Mouse (Mus musculus) limb, embryonic 14.5 days (tissue): ENCODE data around the gene Meis1. TPM values are rescaled to one million over a fixed set of nuclear protein-coding genes. Genes with fewer than 3 reads are reported as not detected.

Source experiments
- ATAC-seq: fragments of 200-750 bp; cut with Nextera tagmentation; 2 replicates; pipeline ENCODE4 v1.8.0; 2017; ENCODE audit warnings: low read depth, moderate number of reproducible peaks, moderate TSS enrichment; ENCODE audit not compliant: low FRiP score
- DNase-seq: peaks from one replicate; pipeline ENCODE4 v3.0.0-alpha.2; 2015; ENCODE audit warnings: low spot score
- H3K27ac ChIP-seq: fragments of 300-500 bp; sonication (generic); replicated peaks from 2 replicates; pipeline ENCODE4 v1.5.1; 2014; ENCODE audit warnings: low read depth, mild to moderate bottlenecking, low read length, moderate library complexity, mixed read lengths
- H3K27me3 ChIP-seq: fragments of 300-500 bp; sonication (generic); 2 replicates; pipeline ENCODE4 v1.6.1; 2014; ENCODE audit warnings: low read length, mixed read lengths; ENCODE audit not compliant: control insufficient read depth, insufficient read depth
- H3K36me3 ChIP-seq: fragments of 300-500 bp; sonication (generic); 2 replicates; pipeline ENCODE4 v1.6.1; 2014; ENCODE audit warnings: mild to moderate bottlenecking, low read length, moderate library complexity, mixed read lengths; ENCODE audit not compliant: control insufficient read depth, insufficient read depth
- H3K4me1 ChIP-seq: fragments of 300-500 bp; sonication (generic); 2 replicates; pipeline ENCODE4 v1.6.1; 2014; ENCODE audit warnings: antibody characterized with exemption, low read length, mixed read lengths; ENCODE audit not compliant: control insufficient read depth, insufficient read depth
- H3K4me2 ChIP-seq: fragments of 300-500 bp; sonication (generic); replicated peaks from 2 replicates; pipeline ENCODE4 v1.6.1; 2014; ENCODE audit warnings: low read depth, mild to moderate bottlenecking, low read length, moderate library complexity; ENCODE audit not compliant: severe bottlenecking
- H3K4me3 ChIP-seq: fragments of 300-500 bp; sonication (generic); replicated peaks from 2 replicates; pipeline ENCODE4 v1.5.1; 2014; ENCODE audit warnings: low read length
- H3K9ac ChIP-seq: fragments of 300-500 bp; sonication (generic); 2 replicates; pipeline ENCODE4 v1.6.1; 2014; ENCODE audit warnings: mild to moderate bottlenecking, low read depth, low read length, moderate library complexity; ENCODE audit not compliant: severe bottlenecking
- H3K9me3 ChIP-seq: fragments of 300-500 bp; sonication (generic); 2 replicates; pipeline ENCODE4 v1.6.1; 2016; ENCODE audit warnings: low read length; ENCODE audit not compliant: control insufficient read depth
- POLR2A ChIP-seq: fragments of 200-500 bp; IDR thresholded peaks from 2 replicates; pipeline ENCODE4 v1.8.0; 2012; ENCODE audit warnings: inconsistent platforms, mild to moderate bottlenecking, moderate library complexity, borderline replicate concordance; ENCODE audit not compliant: insufficient read depth, insufficient read length; ENCODE audit errors: extremely low read depth
- WGBS: fragments of 180-500 bp; shearing (Covaris S2); extraction: QIAGEN DNeasy Blood & Tissue Kit; methylation state at CpG from one replicate; pipeline ENCODE4 v1.1.7; 2014; 5-methylcytosine and 5-hydroxymethylcytosine counted together
- polyA plus RNA-seq, 2 experiments: library from polyadenylated mRNA; depleted of rRNA in 1 of 2; stranded (reverse) in 1 of 2; unstranded in 1 of 2; fragments of >200 nt; fragmentation: Nextera tagmentation in 1 of 2; extraction: Ambion mirVana in 1 of 2; gene quantifications; 2 replicates each; pipeline versions ENCODE4 v1.2.1 to v1.2.3; 2012 to 2014

Meis1 gene
- polyA plus RNA-seq, 2 experiments = 15.9 to 16.2 TPM

DNA sequence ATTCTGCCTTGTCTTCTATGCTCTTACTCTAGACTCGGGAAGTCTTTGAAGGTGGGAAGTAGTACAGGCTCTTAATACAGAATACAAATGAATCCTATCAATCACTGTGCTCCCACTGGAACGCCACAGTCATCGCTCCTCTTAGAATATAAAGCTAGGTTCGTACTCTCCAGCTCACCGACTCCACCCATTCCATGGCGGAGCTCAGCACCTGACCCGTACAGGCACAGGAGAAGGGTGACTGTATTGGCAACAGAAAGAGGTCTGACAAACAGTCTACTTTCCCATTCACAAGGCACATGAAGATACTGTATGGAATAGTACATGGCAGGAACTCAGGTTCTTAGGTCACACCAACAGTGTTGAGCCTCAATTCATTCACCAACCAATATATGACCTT is 35.5 kb downstream of the Meis1 start:
- WGBS = 86% methylated on average over 7 of the region's 7 CpGs
- no peaks in the 10 kb centered on the region for H3K9me3 ChIP-seq
- no peak overlapping the region for H3K9ac ChIP-seq
- no peaks in the 10 kb centered on the region for H3K4me1 ChIP-seq
- no peak for TF ChIP-seq POLR2A
- no peak overlapping the region for H3K27ac ChIP-seq
- ATAC-seq = no peak
- no peak for DNase-seq
- no peaks in the 10 kb centered on the region for H3K36me3 ChIP-seq
- no peaks in the 10 kb centered on the region for H3K27me3 ChIP-seq
- H3K4me3 ChIP-seq = no peak overlapping the region
- no peak overlapping the region for H3K4me2 ChIP-seq

DNA sequence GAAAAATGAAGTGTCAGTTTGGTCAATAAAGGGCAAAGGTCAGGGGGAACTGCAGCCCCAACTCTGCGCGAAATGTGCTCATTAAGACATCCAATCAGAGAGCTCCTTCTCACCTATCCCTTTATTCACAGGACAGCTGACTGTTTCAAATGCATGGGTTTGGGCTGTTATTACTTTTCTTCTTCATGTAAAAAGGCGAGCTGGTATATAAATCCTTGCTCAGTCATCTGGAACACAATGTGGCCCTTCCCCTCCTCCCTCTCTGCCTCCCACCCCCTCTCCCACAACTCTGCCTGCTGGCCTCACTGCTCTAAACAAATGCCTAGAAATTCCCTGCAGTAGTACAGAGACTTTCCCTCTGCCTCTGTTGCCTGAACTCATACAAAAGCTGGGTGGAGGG is 36.5 kb downstream of the Meis1 start:
- TF ChIP-seq POLR2A = no peak
- Histone ChIP-seq H3K4me1 (no peaks in the 10 kb centered on the region), H3K9ac (no peak overlapping the region), H3K9me3 (no peaks in the 10 kb centered on the region), H3K4me3 (no peak overlapping the region), H3K4me2 (no peak overlapping the region), H3K27ac (no peak overlapping the region), H3K36me3 (no peaks in the 10 kb centered on the region), H3K27me3 (no peaks in the 10 kb centered on the region)
- DNase-seq (no peak), ATAC-seq (no peak)
- WGBS = 11% methylated on average over 3 of the region's 3 CpGs

DNA sequence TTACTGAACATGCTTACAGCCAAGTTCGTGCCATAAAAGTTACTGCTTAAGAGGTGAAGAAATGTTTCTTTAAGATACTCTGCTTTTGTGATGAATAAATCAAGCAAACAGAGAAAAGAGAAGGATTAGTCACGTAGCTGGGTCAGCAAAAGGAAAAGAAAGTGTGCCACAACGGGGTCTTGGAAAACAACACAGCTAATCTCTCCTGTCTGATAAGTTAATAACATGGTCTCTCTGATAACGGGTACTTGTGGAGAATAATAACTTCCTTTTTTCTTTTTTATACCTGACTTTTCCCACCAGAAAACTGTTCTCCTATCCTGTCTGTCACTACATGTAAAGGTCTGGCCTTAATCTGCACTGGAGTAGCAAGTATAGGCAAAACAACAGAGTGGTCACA is 37.4 kb downstream of the Meis1 start:
- ATAC-seq (no peak), DNase-seq (no peak)
- Histone ChIP-seq H3K4me2 (no peak overlapping the region), H3K27me3 (no peaks in the 10 kb centered on the region), H3K9ac (no peak overlapping the region), H3K9me3 (no peaks in the 10 kb centered on the region), H3K4me3 (no peak overlapping the region), H3K36me3 (no peaks in the 10 kb centered on the region), H3K27ac (no peak overlapping the region), H3K4me1 (no peaks in the 10 kb centered on the region)
- 46% methylated on average over 4 of the region's 4 CpGs for WGBS
- no peak for TF ChIP-seq POLR2A

DNA sequence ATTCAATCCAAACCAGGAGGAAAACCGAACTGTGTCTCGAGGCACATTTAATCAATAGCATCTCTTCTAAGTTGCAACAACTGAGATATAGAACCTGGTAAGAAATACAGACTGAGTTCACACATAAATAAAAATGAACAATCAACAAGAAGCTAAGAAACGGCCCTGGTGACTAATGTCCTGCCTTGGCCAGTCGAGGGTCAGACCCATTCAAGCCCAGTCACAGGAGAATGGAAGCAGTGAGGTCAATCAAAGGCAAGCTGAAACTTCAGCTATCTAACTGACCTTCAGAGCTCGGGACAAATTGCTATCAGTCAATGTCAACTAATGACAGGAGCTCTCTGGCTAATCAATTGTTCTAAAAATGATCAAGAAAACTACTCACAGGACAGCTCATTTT is 38.2 kb downstream of the Meis1 start:
- H3K9ac ChIP-seq = no peak overlapping the region
- TF ChIP-seq POLR2A = no peak
- H3K27me3 ChIP-seq = no peaks in the 10 kb centered on the region
- DNase-seq (no peak), ATAC-seq (no peak)
- H3K4me2 ChIP-seq = no peak overlapping the region
- H3K36me3 ChIP-seq = no peaks in the 10 kb centered on the region
- no peaks in the 10 kb centered on the region for H3K4me1 ChIP-seq
- H3K9me3 ChIP-seq = no peaks in the 10 kb centered on the region
- H3K4me3 ChIP-seq = no peak overlapping the region
- no peak overlapping the region for H3K27ac ChIP-seq
- WGBS = 61% methylated on average over 5 of the region's 5 CpGs

DNA sequence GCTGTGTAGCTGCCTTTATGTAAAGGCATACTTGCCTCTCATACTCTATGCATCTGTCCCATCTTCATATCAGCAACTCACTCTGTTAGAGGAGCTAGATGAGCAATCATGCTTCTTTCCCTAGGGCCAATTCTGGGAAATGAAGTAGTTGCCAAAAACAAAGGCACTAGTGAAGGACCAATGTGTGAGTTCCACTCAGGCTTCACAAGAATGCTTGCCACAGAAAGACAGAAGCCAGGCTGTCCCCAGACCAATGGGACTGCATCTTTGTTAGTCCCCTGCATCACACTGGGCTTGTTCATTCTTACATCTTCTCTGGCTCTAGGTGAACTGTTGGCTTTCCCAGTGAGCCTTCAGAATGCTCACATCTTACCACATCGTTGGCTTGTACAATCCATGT is 43.7 kb downstream of the Meis1 start:
- Histone ChIP-seq H3K27ac (no peak overlapping the region), H3K4me2 (no peak overlapping the region), H3K4me1 (peaks cover 4% of the 10 kb centered on the region; the same call in 1 of the 2 replicates), H3K4me3 (no peak overlapping the region), H3K36me3 (0 out of 2 replicates have a peak, but pooled peaks cover 5% of the 10 kb centered on the region), H3K9me3 (no peaks in the 10 kb centered on the region), H3K9ac (no peak overlapping the region), H3K27me3 (no peaks in the 10 kb centered on the region)
- no peak for TF ChIP-seq POLR2A
- DNase-seq = no peak
- 80% methylated on average over 1 of the region's 1 CpGs for WGBS
- ATAC-seq = no peak

DNA sequence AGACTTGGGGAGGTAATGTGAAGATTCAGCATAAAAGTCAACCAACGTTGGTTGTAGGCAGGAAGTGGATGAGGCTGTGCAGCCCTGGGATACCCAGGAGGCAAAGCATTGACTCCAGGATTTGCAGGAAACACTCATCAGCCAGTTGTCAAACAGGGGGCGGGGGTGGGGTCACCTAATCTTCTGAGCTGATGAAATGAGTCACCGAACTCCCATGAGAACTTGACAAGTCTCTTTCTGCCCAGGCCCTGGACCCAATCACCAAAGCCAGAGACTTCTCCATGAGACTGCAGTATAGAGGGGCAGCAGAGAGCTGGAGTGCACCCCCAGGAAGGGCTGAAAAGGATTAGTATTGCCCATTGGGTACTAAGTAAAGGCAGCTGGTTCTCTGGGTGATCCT is 45.0 kb downstream of the Meis1 start:
- WGBS = 38% methylated on average over 3 of the region's 3 CpGs
- DNase-seq = no peak
- Histone ChIP-seq H3K27me3 (no peaks in the 10 kb centered on the region), H3K36me3 (0 out of 2 replicates have a peak, but pooled peaks cover 5% of the 10 kb centered on the region), H3K4me3 (no peak overlapping the region), H3K27ac (no peak overlapping the region), H3K9ac (no peak overlapping the region), H3K9me3 (no peaks in the 10 kb centered on the region), H3K4me1 (peaks cover 4% of the 10 kb centered on the region; the same call in 1 of the 2 replicates), H3K4me2 (no peak overlapping the region)
- ATAC-seq = no peak
- TF ChIP-seq POLR2A = no peak
